Mouse (Mus musculus) limb, embryonic 14.5 days (tissue): ENCODE measurements around the gene Lamp5. TPM values are rescaled to one million over a fixed set of nuclear protein-coding genes. Genes with fewer than 3 reads are reported as not detected.

Source experiments
- ATAC-seq: fragments of 200-750 bp; cut with Nextera tagmentation; 2 replicates; pipeline ENCODE4 v1.8.0; 2017; ENCODE audit warnings: low read depth, moderate number of reproducible peaks, moderate TSS enrichment; ENCODE audit not compliant: low FRiP score
- DNase-seq: peaks from one replicate; pipeline ENCODE4 v3.0.0-alpha.2; 2015; ENCODE audit warnings: low spot score
- H3K27ac ChIP-seq: fragments of 300-500 bp; sonication (generic); replicated peaks from 2 replicates; pipeline ENCODE4 v1.5.1; 2014; ENCODE audit warnings: low read depth, mild to moderate bottlenecking, low read length, moderate library complexity, mixed read lengths
- H3K27me3 ChIP-seq: fragments of 300-500 bp; sonication (generic); 2 replicates; pipeline ENCODE4 v1.6.1; 2014; ENCODE audit warnings: low read length, mixed read lengths; ENCODE audit not compliant: control insufficient read depth, insufficient read depth
- H3K36me3 ChIP-seq: fragments of 300-500 bp; sonication (generic); 2 replicates; pipeline ENCODE4 v1.6.1; 2014; ENCODE audit warnings: mild to moderate bottlenecking, low read length, moderate library complexity, mixed read lengths; ENCODE audit not compliant: control insufficient read depth, insufficient read depth
- H3K4me1 ChIP-seq: fragments of 300-500 bp; sonication (generic); 2 replicates; pipeline ENCODE4 v1.6.1; 2014; ENCODE audit warnings: antibody characterized with exemption, low read length, mixed read lengths; ENCODE audit not compliant: control insufficient read depth, insufficient read depth
- H3K4me2 ChIP-seq: fragments of 300-500 bp; sonication (generic); replicated peaks from 2 replicates; pipeline ENCODE4 v1.6.1; 2014; ENCODE audit warnings: low read depth, mild to moderate bottlenecking, low read length, moderate library complexity; ENCODE audit not compliant: severe bottlenecking
- H3K4me3 ChIP-seq: fragments of 300-500 bp; sonication (generic); replicated peaks from 2 replicates; pipeline ENCODE4 v1.5.1; 2014; ENCODE audit warnings: low read length
- H3K9ac ChIP-seq: fragments of 300-500 bp; sonication (generic); 2 replicates; pipeline ENCODE4 v1.6.1; 2014; ENCODE audit warnings: mild to moderate bottlenecking, low read depth, low read length, moderate library complexity; ENCODE audit not compliant: severe bottlenecking
- H3K9me3 ChIP-seq: fragments of 300-500 bp; sonication (generic); 2 replicates; pipeline ENCODE4 v1.6.1; 2016; ENCODE audit warnings: low read length; ENCODE audit not compliant: control insufficient read depth
- POLR2A ChIP-seq: fragments of 200-500 bp; IDR thresholded peaks from 2 replicates; pipeline ENCODE4 v1.8.0; 2012; ENCODE audit warnings: inconsistent platforms, mild to moderate bottlenecking, moderate library complexity, borderline replicate concordance; ENCODE audit not compliant: insufficient read depth, insufficient read length; ENCODE audit errors: extremely low read depth
- WGBS: fragments of 180-500 bp; shearing (Covaris S2); extraction: QIAGEN DNeasy Blood & Tissue Kit; methylation state at CpG from one replicate; pipeline ENCODE4 v1.1.7; 2014; 5-methylcytosine and 5-hydroxymethylcytosine counted together
- polyA plus RNA-seq, 2 experiments: library from polyadenylated mRNA; depleted of rRNA in 1 of 2; stranded (reverse) in 1 of 2; unstranded in 1 of 2; fragments of >200 nt; fragmentation: Nextera tagmentation in 1 of 2; extraction: Ambion mirVana in 1 of 2; gene quantifications; 2 replicates each; pipeline versions ENCODE4 v1.2.1 to v1.2.3; 2012 to 2014

Gene Lamp5
- polyA plus RNA-seq, 2 experiments: 0.89 to 1.4 TPM

DNA sequence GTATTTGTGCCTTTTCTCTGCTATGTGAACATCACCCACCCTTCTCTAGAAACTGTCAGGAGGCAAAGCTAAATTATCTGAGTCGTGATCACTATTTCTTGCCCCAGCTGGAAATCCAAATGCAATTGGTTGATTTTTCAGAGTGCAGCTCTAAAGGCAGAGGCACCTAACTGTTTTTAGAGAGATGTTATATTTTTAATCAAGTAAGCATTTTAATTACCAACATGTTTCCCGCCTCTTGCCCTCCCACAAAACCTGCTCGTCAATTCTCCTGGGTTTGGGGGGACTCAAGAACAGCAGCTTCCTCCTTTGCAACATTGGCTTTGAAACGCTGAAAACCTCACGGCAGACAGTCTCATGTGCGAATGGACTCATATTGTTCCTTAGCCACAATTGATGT, 61.3 kb downstream of the Lamp5 start:
- Histone ChIP-seq H3K9ac (no peak overlapping the region), H3K27me3 (no peaks in the 10 kb centered on the region), H3K36me3 (no peaks in the 10 kb centered on the region), H3K4me2 (no peak overlapping the region), H3K27ac (no peak overlapping the region), H3K9me3 (no peaks in the 10 kb centered on the region), H3K4me3 (no peak overlapping the region), H3K4me1 (0 out of 2 replicates have a peak, but pooled peaks cover under 1% of the 10 kb centered on the region)
- WGBS: 74% methylated on average over 6 of the region's 6 CpGs
- ATAC-seq (no peak), DNase-seq (no peak)
- no peak for TF ChIP-seq POLR2A

DNA sequence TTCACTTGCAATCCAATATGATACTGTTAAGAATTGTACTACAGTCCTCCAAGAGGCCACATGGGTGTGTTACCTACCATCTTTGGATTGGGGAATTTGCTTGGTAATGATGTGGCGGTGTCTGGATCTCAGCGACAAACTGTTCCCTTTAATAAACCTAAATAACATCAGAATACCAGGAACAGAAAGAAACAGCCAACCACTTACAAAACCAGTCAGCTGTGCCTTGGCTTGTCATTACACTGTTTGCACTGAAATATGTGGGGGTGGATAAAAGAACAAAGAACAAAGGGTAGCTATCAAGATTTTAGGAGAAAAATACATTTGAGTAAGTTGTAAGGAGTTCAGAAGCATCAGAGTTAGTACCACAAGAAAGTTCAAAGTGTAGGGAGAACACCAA, 66.0 kb downstream of the Lamp5 start:
- no peak overlapping the region for H3K27ac ChIP-seq
- DNase-seq (no peak), ATAC-seq (no peak)
- H3K4me2 ChIP-seq: no peak overlapping the region
- H3K36me3 ChIP-seq: no peaks in the 10 kb centered on the region
- H3K4me1 ChIP-seq: no peaks in the 10 kb centered on the region
- no peaks in the 10 kb centered on the region for H3K9me3 ChIP-seq
- no peak overlapping the region for H3K4me3 ChIP-seq
- H3K9ac ChIP-seq: no peak overlapping the region
- 91% methylated on average over 2 of the region's 2 CpGs for WGBS
- no peak for TF ChIP-seq POLR2A
- no peaks in the 10 kb centered on the region for H3K27me3 ChIP-seq
